Mouse (Mus musculus): ENCODE measurements around the gene Trpv1. TPM values are rescaled to one million over a fixed set of nuclear protein-coding genes. Genes with fewer than 3 reads are reported as not detected.

The Trpv1 gene
- polyA plus RNA-seq (2014; fragmentation: Nextera tagmentation; extraction: Ambion mirVana) = 0.47 and 0.54 TPM in 2 replicates

- Histone ChIP-seq H3K4me3 (ENCODE audit: low read depth, low read length) (no peak within 1 kb of the TSS), H3K9me3 (ENCODE audit: control insufficient read depth, low read length) (no peaks in the 10 kb centered on the region), H3K27ac (replicated peaks; ENCODE audit: low read depth, low read length) (no peak within 1 kb of the TSS), H3K4me2 (ENCODE audit: low read depth, low read length) (no peak within 1 kb of the TSS), H3K27me3 (replicated peaks; ENCODE audit: control insufficient read depth, insufficient read depth, low read length) (no peaks in the 10 kb centered on the region), H3K36me3 (ENCODE audit: control insufficient read depth, insufficient read depth, low read length) (no peaks in the 10 kb centered on the region), H3K4me1 (ENCODE audit: control insufficient read depth, insufficient read depth, low read length) (peaks cover 8% of the 10 kb centered on the region; the same call in 1 of the 2 replicates), H3K9ac (ENCODE audit: low read depth, low read length) (no peak within 1 kb of the TSS)
- no peak for ATAC-seq (ENCODE audit: low read depth)
- 70% methylated on average over 3 of the region's 5 CpGs for WGBS
- DNase-seq (ENCODE audit: low spot score) = no peak
Observed at GRCm38 (mm10) chr11:73233992-73234391, at the start of gene Trpv1. Gene Trpv1 (plus strand): TSS chr11:73234292.

GRCm38 (mm10) chr11:73185872-73186615 is 48.0 kb upstream of the Trpv1 start:
- 94% methylated on average over 10 of the region's 10 CpGs for WGBS
- H3K27me3 ChIP-seq (replicated peaks; ENCODE audit: control insufficient read depth, insufficient read depth, low read length) = no peaks in the 10 kb centered on the region
- no peak overlapping the region for H3K4me2 ChIP-seq (ENCODE audit: low read depth, low read length)
- H3K9me3 ChIP-seq (ENCODE audit: control insufficient read depth, low read length) = no peaks in the 10 kb centered on the region
- no peaks in the 10 kb centered on the region for H3K4me1 ChIP-seq (ENCODE audit: control insufficient read depth, insufficient read depth, low read length)
- peaks cover 63% of the 10 kb centered on the region for H3K36me3 ChIP-seq (ENCODE audit: control insufficient read depth, insufficient read depth, low read length)
- no peak for ATAC-seq (ENCODE audit: low read depth)
- H3K27ac ChIP-seq (replicated peaks; ENCODE audit: low read depth, low read length) = no peak overlapping the region
- no peak overlapping the region for H3K9ac ChIP-seq (ENCODE audit: low read depth, low read length)
- DNase-seq (ENCODE audit: low spot score) = no peak
- H3K4me3 ChIP-seq (ENCODE audit: low read depth, low read length) = no peak overlapping the region

GRCm38 (mm10) chr11:73187231-73187630 is 46.9 kb upstream of the Trpv1 start:
- no peak overlapping the region for H3K4me3 ChIP-seq (ENCODE audit: low read depth, low read length)
- DNase-seq (ENCODE audit: low spot score) (no peak), ATAC-seq (ENCODE audit: low read depth) (no peak)
- no peaks in the 10 kb centered on the region for H3K27me3 ChIP-seq (replicated peaks; ENCODE audit: control insufficient read depth, insufficient read depth, low read length)
- H3K27ac ChIP-seq (replicated peaks; ENCODE audit: low read depth, low read length) = no peak overlapping the region
- H3K9me3 ChIP-seq (ENCODE audit: control insufficient read depth, low read length) = no peaks in the 10 kb centered on the region
- no peak overlapping the region for H3K4me2 ChIP-seq (ENCODE audit: low read depth, low read length)
- H3K36me3 ChIP-seq (ENCODE audit: control insufficient read depth, insufficient read depth, low read length) = peaks cover 70% of the 10 kb centered on the region
- no peaks in the 10 kb centered on the region for H3K4me1 ChIP-seq (ENCODE audit: control insufficient read depth, insufficient read depth, low read length)
- WGBS = 90% methylated on average over 6 of the region's 6 CpGs
- H3K9ac ChIP-seq (ENCODE audit: low read depth, low read length) = no peak overlapping the region

GRCm38 (mm10) chr11:73193047-73193446 is 41.0 kb upstream of the Trpv1 start:
- Histone ChIP-seq H3K4me2 (ENCODE audit: low read depth, low read length) (no peak overlapping the region), H3K9ac (ENCODE audit: low read depth, low read length) (no peak overlapping the region), H3K27me3 (replicated peaks; ENCODE audit: control insufficient read depth, insufficient read depth, low read length) (no peaks in the 10 kb centered on the region), H3K36me3 (ENCODE audit: control insufficient read depth, insufficient read depth, low read length) (peaks cover 44% of the 10 kb centered on the region), H3K9me3 (ENCODE audit: control insufficient read depth, low read length) (no peaks in the 10 kb centered on the region), H3K4me3 (ENCODE audit: low read depth, low read length) (no peak overlapping the region), H3K27ac (replicated peaks; ENCODE audit: low read depth, low read length) (no peak overlapping the region), H3K4me1 (ENCODE audit: control insufficient read depth, insufficient read depth, low read length) (no peaks in the 10 kb centered on the region)
- 67% methylated on average over 6 of the region's 6 CpGs for WGBS
- DNase-seq (ENCODE audit: low spot score) (no peak), ATAC-seq (ENCODE audit: low read depth) (no peak)

- DNase-seq (ENCODE audit: low spot score) = no peak
- WGBS = 73% methylated on average over 2 of the region's 2 CpGs
- no peak for ATAC-seq (ENCODE audit: low read depth)
- Histone ChIP-seq H3K4me3 (ENCODE audit: low read depth, low read length) (no peak overlapping the region), H3K9me3 (ENCODE audit: control insufficient read depth, low read length) (no peaks in the 10 kb centered on the region), H3K4me1 (ENCODE audit: control insufficient read depth, insufficient read depth, low read length) (0 out of 2 replicates have a peak, but pooled peaks cover 3% of the 10 kb centered on the region), H3K36me3 (ENCODE audit: control insufficient read depth, insufficient read depth, low read length) (peaks cover 34% of the 10 kb centered on the region), H3K27ac (replicated peaks; ENCODE audit: low read depth, low read length) (no peak overlapping the region), H3K27me3 (replicated peaks; ENCODE audit: control insufficient read depth, insufficient read depth, low read length) (no peaks in the 10 kb centered on the region), H3K4me2 (ENCODE audit: low read depth, low read length) (no peak overlapping the region), H3K9ac (ENCODE audit: low read depth, low read length) (no peak overlapping the region)
Observed at GRCm38 (mm10) chr11:73194444-73194843, 39.6 kb upstream of the Trpv1 start.

GRCm38 (mm10) chr11:73198190-73198589 is 35.9 kb upstream of the Trpv1 start:
- Histone ChIP-seq H3K36me3 (ENCODE audit: control insufficient read depth, insufficient read depth, low read length) (0 out of 2 replicates have a peak, but pooled peaks cover 5% of the 10 kb centered on the region), H3K4me3 (ENCODE audit: low read depth, low read length) (peak overlapping the region; percentile 73), H3K9me3 (ENCODE audit: control insufficient read depth, low read length) (no peaks in the 10 kb centered on the region), H3K27me3 (replicated peaks; ENCODE audit: control insufficient read depth, insufficient read depth, low read length) (no peaks in the 10 kb centered on the region), H3K27ac (replicated peaks; ENCODE audit: low read depth, low read length) (no peak overlapping the region), H3K4me2 (ENCODE audit: low read depth, low read length) (peak overlapping the region; percentile 96), H3K4me1 (ENCODE audit: control insufficient read depth, insufficient read depth, low read length) (0 out of 2 replicates have a peak, but pooled peaks cover 3% of the 10 kb centered on the region), H3K9ac (ENCODE audit: low read depth, low read length) (peak overlapping the region; percentile 83)
- ATAC-seq (ENCODE audit: low read depth) (no peak), DNase-seq (ENCODE audit: low spot score) (no peak)
- 0% methylated on average over 1 of the region's 1 CpGs for WGBS

GRCm38 (mm10) chr11:73198603-73199229 is 35.4 kb upstream of the Trpv1 start, which contains the start of gene Ctns:
Gene Ctns (minus strand): TSS chr11:73199042.
- Histone ChIP-seq H3K9me3 (ENCODE audit: control insufficient read depth, low read length) (no peaks in the 10 kb centered on the region), H3K4me3 (ENCODE audit: low read depth, low read length) (peak within 1 kb of the TSS; percentile 73), H3K27me3 (replicated peaks; ENCODE audit: control insufficient read depth, insufficient read depth, low read length) (no peaks in the 10 kb centered on the region), H3K4me2 (ENCODE audit: low read depth, low read length) (peak within 1 kb of the TSS; percentile 96), H3K36me3 (ENCODE audit: control insufficient read depth, insufficient read depth, low read length) (0 out of 2 replicates have a peak, but pooled peaks cover 5% of the 10 kb centered on the region), H3K9ac (ENCODE audit: low read depth, low read length) (peak within 1 kb of the TSS; percentile 83), H3K4me1 (ENCODE audit: control insufficient read depth, insufficient read depth, low read length) (0 out of 2 replicates have a peak, but pooled peaks cover 3% of the 10 kb centered on the region), H3K27ac (replicated peaks; ENCODE audit: low read depth, low read length) (no peak within 1 kb of the TSS)
- 3% methylated on average over 21 of the region's 22 CpGs for WGBS
- DNase-seq (ENCODE audit: low spot score) (peak; percentile 95), ATAC-seq (ENCODE audit: low read depth) (peak; percentile 97)

GRCm38 (mm10) chr11:73199230-73199712 is 34.8 kb upstream of the Trpv1 start, which contains the start of gene Shpk:
Gene Shpk (plus strand): TSS chr11:73199460.
- Histone ChIP-seq H3K4me3 (ENCODE audit: low read depth, low read length) (peak within 1 kb of the TSS; percentile 73), H3K27ac (replicated peaks; ENCODE audit: low read depth, low read length) (no peak within 1 kb of the TSS), H3K9me3 (ENCODE audit: control insufficient read depth, low read length) (no peaks in the 10 kb centered on the region), H3K9ac (ENCODE audit: low read depth, low read length) (peak within 1 kb of the TSS; percentile 83), H3K36me3 (ENCODE audit: control insufficient read depth, insufficient read depth, low read length) (0 out of 2 replicates have a peak, but pooled peaks cover 3% of the 10 kb centered on the region), H3K27me3 (replicated peaks; ENCODE audit: control insufficient read depth, insufficient read depth, low read length) (no peaks in the 10 kb centered on the region), H3K4me2 (ENCODE audit: low read depth, low read length) (peak within 1 kb of the TSS; percentile 96), H3K4me1 (ENCODE audit: control insufficient read depth, insufficient read depth, low read length) (0 out of 2 replicates have a peak, but pooled peaks cover 3% of the 10 kb centered on the region)
- 0% methylated on average over 31 of the region's 32 CpGs for WGBS
- peak; percentile 98 for ATAC-seq (ENCODE audit: low read depth)
- peak; percentile 96 for DNase-seq (ENCODE audit: low spot score)

Measured in embryonic facial prominence, embryonic 14.5 days (tissue).